Mouse (Mus musculus) kidney, adult 2 months (tissue): ENCODE data around the gene Sh3glb2. TPM values are rescaled to one million over a fixed set of nuclear protein-coding genes. Genes with fewer than 3 reads are reported as not detected.

Source experiments
- DNase-seq: peaks from one replicate; pipeline ENCODE4 v3.0.0; 2021
- H3K27ac ChIP-seq: fragments of 200-500 bp; 2 replicates; pipeline ENCODE4 v1.5.1; 2012; ENCODE audit warnings: low read depth, low read length, control low read depth, inconsistent platforms; ENCODE audit not compliant: insufficient read depth
- H3K27me3 ChIP-seq: fragments of 200-500 bp; replicated peaks from 2 replicates; pipeline ENCODE4 v1.6.1; 2012; ENCODE audit warnings: mild to moderate bottlenecking, moderate library complexity, low read length, inconsistent platforms; ENCODE audit not compliant: control insufficient read depth, insufficient read depth
- H3K36me3 ChIP-seq: fragments of 200-500 bp; 2 replicates; pipeline ENCODE4 v1.6.1; 2012; ENCODE audit warnings: mild to moderate bottlenecking, moderate library complexity, low read length, inconsistent platforms; ENCODE audit not compliant: control insufficient read depth, insufficient read depth
- H3K4me1 ChIP-seq: fragments of 200-500 bp; 2 replicates; pipeline ENCODE4 v1.6.1; 2011; ENCODE audit warnings: low read length; ENCODE audit not compliant: control insufficient read depth, insufficient read depth
- H3K4me3 ChIP-seq: fragments of 200-500 bp; 2 replicates; pipeline ENCODE4 v1.5.1; 2011; ENCODE audit warnings: mild to moderate bottlenecking, low read depth, low read length, control low read depth; ENCODE audit not compliant: insufficient read depth
- CTCF ChIP-seq: fragments of 200-500 bp; conservative IDR thresholded peaks from 2 replicates; pipeline ENCODE4 v1.5.1; 2011; ENCODE audit warnings: low read depth, mild to moderate bottlenecking, control low read depth, low read length, moderate library complexity, mixed read lengths; ENCODE audit not compliant: insufficient read depth, insufficient read length
- POLR2A ChIP-seq: fragments of 200-500 bp; IDR thresholded peaks from one replicate; pipeline ENCODE4 v1.6.1; 2011; ENCODE audit warnings: low read depth, low read length, control low read depth
- WGBS: fragments of 180-500 bp; shearing (Covaris S2); methylation state at CpG from one replicate; pipeline ENCODE4 v1.1.7; 2018; 5-methylcytosine and 5-hydroxymethylcytosine counted together
- polyA plus RNA-seq: library from polyadenylated mRNA; depleted of rRNA; stranded (reverse); fragments of >200 nt; gene quantifications from 2 replicates; pipeline ENCODE4 v1.2.3, GENCODE M21; 2012

The Sh3glb2 gene
- polyA plus RNA-seq, 1 experiment = 84.6 TPM

DNA sequence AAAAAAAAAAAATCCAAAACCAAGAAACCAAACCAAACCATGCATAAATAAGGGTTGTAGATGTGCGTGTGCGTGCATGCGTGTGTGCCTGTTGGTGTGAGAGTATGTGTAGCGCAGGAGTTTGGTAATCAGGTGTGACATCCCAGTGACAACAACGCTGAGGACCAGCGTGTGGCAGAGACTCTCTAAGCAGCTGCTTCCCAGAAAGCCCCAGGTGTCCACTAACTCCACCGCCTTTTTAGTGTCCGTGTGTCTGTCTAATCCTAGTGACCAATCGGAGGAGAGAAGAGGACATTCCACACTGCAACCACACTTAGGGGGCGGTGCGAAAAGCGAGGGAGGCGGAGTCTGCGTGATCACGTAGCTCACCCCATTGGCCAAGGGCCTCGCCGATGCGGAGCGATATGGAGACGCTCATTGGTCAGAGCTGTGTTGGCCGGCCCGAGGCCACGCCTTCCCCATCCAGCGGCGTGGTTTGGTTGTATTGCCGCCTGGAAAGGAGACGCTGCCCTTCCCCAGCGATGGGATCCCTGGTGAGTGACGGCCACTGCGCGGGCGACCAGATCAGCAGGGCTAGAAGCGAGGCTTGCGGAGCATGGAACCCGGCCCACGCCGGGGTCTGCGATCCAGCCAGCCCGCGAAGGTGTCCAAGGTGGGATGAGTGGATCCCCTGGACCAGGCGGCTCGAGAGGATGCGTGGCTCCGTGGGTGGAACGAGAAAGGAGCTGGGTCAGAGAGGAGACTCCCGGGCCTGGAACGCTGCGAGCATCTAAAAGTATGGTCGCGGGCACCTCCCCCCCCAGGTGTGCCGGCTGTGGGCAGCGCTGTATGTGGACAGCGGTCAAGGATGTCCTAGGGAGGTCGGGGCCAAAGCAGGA lies 4.9 kb upstream of the Sh3glb2 start, which contains the start of gene Miga2:
Gene Miga2, plus strand, starts transcription at position 461 of the 878 bp plus-strand sequence.
- under 1% methylated on average over 54 of the region's 54 CpGs for WGBS
- Histone ChIP-seq H3K27me3 (no peaks in the 10 kb centered on the region), H3K36me3 (no peaks in the 10 kb centered on the region), H3K4me1 (peaks cover 10% of the 10 kb centered on the region), H3K4me3 (peak within 1 kb of the TSS; percentile 65), H3K27ac (peak within 1 kb of the TSS; percentile 42)
- DNase-seq = peak; percentile 100
- peak; percentile 55 for TF ChIP-seq POLR2A
- 0 out of 2 replicates have a peak, but pooled peaks have one; percentile 2 for TF ChIP-seq CTCF

DNA sequence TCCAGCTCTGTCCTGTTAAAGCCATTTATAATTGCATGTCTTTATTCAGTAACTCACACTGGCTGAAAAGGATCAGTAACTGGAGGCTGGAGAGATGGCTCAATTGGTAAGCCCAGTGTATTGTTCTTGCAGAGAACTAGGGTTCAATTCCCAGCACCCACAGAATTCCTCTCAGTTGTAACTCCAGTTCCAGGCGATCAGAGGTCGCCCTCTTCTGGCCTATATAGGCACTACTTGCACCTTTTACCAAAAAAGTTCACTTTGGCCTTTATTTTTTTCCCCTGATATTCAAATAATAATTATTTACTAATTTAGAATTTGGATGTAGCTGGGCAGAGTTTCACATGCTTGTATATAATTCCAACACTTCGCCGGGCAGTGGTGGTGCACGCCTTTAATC lies 3.7 kb upstream of the Sh3glb2 start:
- WGBS = 80% methylated on average over 5 of the region's 5 CpGs
- TF ChIP-seq POLR2A (no peak), CTCF (0 out of 2 replicates have a peak, but pooled peaks have one; percentile 13)

DNA sequence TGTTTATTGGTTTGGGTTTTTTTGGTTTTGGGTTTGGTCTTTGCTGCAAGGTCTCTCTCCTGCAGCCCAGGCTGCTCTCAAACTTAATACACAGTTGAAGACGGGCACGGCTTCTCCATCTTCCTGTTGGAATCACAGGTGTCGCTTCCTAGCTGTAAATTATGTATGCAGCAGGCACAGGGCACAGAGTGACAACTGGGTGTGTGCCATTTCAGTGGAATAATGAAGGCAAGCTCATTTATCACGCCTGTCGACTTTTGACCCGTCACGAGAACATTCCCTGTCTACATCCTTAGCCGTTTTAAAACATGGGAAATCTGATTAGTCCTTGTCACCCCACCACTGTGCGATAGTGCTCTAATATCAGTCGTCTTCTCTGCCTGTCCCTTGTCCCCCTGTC lies 1.5 kb upstream of the Sh3glb2 start:
- no peaks in the 10 kb centered on the region for H3K36me3 ChIP-seq
- WGBS = 61% methylated on average over 10 of the region's 10 CpGs
- peak; percentile 58 for DNase-seq
- peaks cover 14% of the 10 kb centered on the region for H3K4me1 ChIP-seq
- no peak for TF ChIP-seq POLR2A
- TF ChIP-seq CTCF = no peak
- no peak overlapping the region for H3K27ac ChIP-seq
- no peaks in the 10 kb centered on the region for H3K27me3 ChIP-seq
- H3K4me3 ChIP-seq = no peak overlapping the region

More for the DNA sequence above, 3.7 kb upstream of the Sh3glb2 start:
- no peaks in the 10 kb centered on the region for H3K36me3 ChIP-seq
- no peak overlapping the region for H3K4me3 ChIP-seq
- H3K27me3 ChIP-seq = no peaks in the 10 kb centered on the region
- no peak overlapping the region for H3K27ac ChIP-seq
- DNase-seq = no peak
- peaks cover 14% of the 10 kb centered on the region for H3K4me1 ChIP-seq

DNA sequence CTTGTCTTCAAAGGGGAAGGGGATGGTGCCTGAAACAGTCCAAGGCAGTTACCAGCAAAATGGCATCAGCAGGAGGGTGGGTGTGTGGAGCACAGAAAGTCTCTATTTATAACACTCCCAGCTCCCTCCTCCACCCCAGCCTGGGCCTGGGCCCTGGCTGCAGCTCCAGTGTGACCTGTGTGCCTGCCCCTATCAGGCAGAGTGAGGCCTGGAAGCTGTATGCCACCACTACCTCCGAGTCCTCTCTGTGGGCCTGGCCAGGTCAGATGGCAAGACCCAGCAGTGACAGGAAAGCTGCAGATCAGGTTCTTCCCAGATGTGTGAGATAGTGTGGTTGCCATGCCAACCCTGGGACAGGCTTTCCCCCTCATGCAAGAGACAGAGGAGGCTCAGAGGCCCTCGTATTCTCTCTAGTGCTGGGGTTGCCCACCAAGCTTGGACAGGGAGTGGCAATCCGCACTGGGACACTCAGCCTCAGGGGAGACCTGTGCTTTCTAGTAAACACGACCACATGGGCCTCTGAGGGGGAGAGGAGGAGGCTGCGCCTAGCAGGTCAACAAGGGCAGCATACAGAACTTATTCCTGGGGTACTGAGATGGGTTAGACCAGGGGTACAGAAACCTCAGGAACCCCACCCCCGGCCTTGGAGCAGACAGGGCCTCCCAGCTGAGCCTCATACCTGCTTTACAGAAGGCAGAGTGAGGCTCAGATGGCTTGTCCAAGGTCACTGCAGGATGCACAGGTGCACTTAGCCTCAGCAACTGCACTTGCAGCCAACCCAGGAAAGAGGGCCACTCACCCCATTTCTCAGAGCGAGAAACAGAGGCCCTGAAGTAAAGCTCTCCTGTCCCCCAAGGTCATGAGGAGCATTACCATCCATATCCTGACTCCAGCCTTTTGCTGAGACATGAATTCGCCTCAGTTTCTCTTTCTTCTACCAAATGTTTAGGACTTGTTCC lies 1.3 kb downstream of the Sh3glb2 start:
- H3K27ac ChIP-seq = peak overlapping the region; percentile 29; the same call in 1 of the 2 replicates
- WGBS = 47% methylated on average over 8 of the region's 8 CpGs
- no peak for DNase-seq

DNA sequence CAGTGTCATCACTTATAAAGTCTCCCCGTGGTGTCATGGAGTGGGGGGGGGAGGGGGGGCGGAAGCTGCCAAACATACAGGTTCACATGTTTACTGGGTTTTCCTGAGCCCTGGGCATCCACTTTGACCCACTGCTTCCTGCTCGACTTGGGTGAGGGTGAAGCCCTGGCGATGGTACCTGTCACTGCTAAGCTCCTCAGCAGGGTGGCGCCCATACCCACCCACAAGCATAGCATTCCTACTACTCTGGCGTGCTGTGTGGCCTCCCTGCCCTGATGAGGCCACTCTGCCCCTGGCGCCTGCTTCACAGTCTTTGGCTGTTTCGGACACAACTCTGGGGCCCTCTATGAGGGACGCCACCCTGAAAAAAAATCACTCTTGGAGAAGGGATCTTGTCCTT lies 2.2 kb downstream of the Sh3glb2 start:
- no peaks in the 10 kb centered on the region for H3K27me3 ChIP-seq
- WGBS = 74% methylated on average over 9 of the region's 9 CpGs
- no peaks in the 10 kb centered on the region for H3K36me3 ChIP-seq

More for the DNA sequence above, 1.3 kb downstream of the Sh3glb2 start:
- Histone ChIP-seq H3K4me3 (peak overlapping the region; percentile 9; the same call in 1 of the 2 replicates), H3K4me1 (peaks cover 4% of the 10 kb centered on the region; the same call in 1 of the 2 replicates), H3K27me3 (no peaks in the 10 kb centered on the region), H3K36me3 (no peaks in the 10 kb centered on the region)
- TF ChIP-seq CTCF (no peak), POLR2A (no peak)

DNA sequence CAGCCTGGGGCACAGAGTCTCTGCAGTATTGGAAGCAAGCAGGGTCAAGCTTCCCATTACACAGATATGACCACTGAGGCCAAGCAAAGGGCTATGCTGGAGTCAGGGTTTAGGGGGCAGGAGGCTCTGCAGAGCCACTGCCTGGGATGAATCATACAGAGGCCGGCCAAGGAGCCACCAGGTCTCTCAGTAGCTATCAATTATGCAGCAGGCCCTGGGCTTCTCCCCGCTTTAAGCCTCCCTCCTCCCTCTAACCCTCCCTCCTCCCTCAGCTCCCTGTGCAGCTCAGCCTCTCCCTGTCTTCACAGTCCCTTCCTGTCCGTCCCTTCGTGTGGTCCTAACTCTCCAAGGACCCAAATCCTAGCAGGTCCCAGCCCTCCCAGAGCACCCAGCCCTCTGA lies 2.9 kb downstream of the Sh3glb2 start:
- no peak overlapping the region for H3K4me3 ChIP-seq
- WGBS = 60% methylated on average over 4 of the region's 4 CpGs
- H3K27me3 ChIP-seq = no peaks in the 10 kb centered on the region
- H3K27ac ChIP-seq = no peak overlapping the region
- no peak for TF ChIP-seq POLR2A
- TF ChIP-seq CTCF = no peak
- no peaks in the 10 kb centered on the region for H3K36me3 ChIP-seq
- peaks cover 4% of the 10 kb centered on the region; the same call in 1 of the 2 replicates for H3K4me1 ChIP-seq
- DNase-seq = no peak

More for the DNA sequence above, 2.2 kb downstream of the Sh3glb2 start:
- Histone ChIP-seq H3K27ac (no peak overlapping the region), H3K4me1 (peaks cover 4% of the 10 kb centered on the region; the same call in 1 of the 2 replicates), H3K4me3 (no peak overlapping the region)
- TF ChIP-seq CTCF (no peak), POLR2A (no peak)
- no peak for DNase-seq
